Mouse (Mus musculus) hindbrain, embryonic 13.5 days (tissue): Measurements from ENCODE around the gene Gm29735. TPM values are rescaled to one million over a fixed set of nuclear protein-coding genes. Genes with fewer than 3 reads are reported as not detected.
"Not testable (repeated sequence)": the region's sequence is repeated elsewhere in the genome, so short reads cannot be mapped to it uniquely, and the experiment has no call there.

Experiments used
- ATAC-seq: fragments of 200-750 bp; cut with Nextera tagmentation; 2 replicates; pipeline ENCODE4 v1.8.0; 2017; ENCODE audit warnings: moderate TSS enrichment; ENCODE audit not compliant: low FRiP score
- H3K27ac ChIP-seq: fragments of 300-500 bp; sonication (generic); 2 replicates; pipeline ENCODE4 v1.5.1; 2015; ENCODE audit warnings: inconsistent platforms, mild to moderate bottlenecking, moderate library complexity
- H3K27me3 ChIP-seq: fragments of 300-500 bp; sonication (generic); 2 replicates; pipeline ENCODE4 v1.6.1; 2015; ENCODE audit warnings: mild to moderate bottlenecking, inconsistent platforms
- H3K36me3 ChIP-seq: fragments of 300-500 bp; sonication (generic); 2 replicates; pipeline ENCODE4 v1.6.1; 2015; ENCODE audit warnings: mild to moderate bottlenecking, inconsistent platforms
- H3K4me1 ChIP-seq: fragments of 300-500 bp; sonication (generic); replicated peaks from 2 replicates; pipeline ENCODE4 v1.6.1; 2015; ENCODE audit warnings: inconsistent platforms
- H3K4me2 ChIP-seq: fragments of 300-500 bp; sonication (generic); 2 replicates; pipeline ENCODE4 v1.6.1; 2015; ENCODE audit warnings: inconsistent platforms, mild to moderate bottlenecking, moderate library complexity
- H3K4me3 ChIP-seq: fragments of 300-500 bp; sonication (generic); 2 replicates; pipeline ENCODE4 v1.5.1; 2015; ENCODE audit warnings: mild to moderate bottlenecking, inconsistent platforms
- H3K9ac ChIP-seq: fragments of 300-500 bp; sonication (generic); 2 replicates; pipeline ENCODE4 v1.6.1; 2015; ENCODE audit warnings: mild to moderate bottlenecking, inconsistent platforms
- H3K9me3 ChIP-seq: fragments of 300-500 bp; sonication (generic); 2 replicates; pipeline ENCODE4 v1.6.1; 2016; ENCODE audit warnings: inconsistent platforms
- WGBS: fragments of 180-500 bp; shearing (Covaris S2); methylation state at CpG from one replicate; pipeline ENCODE4 v1.1.7; 2015; 5-methylcytosine and 5-hydroxymethylcytosine counted together
- polyA plus RNA-seq: library from polyadenylated mRNA; unstranded; fragments of >200 nt; fragmentation: Nextera tagmentation; extraction: Ambion mirVana; gene quantifications from 2 replicates; pipeline ENCODE4 v1.2.1, GENCODE M21; 2015

Gene Gm29735
- polyA plus RNA-seq, 1 experiment from 2014 or later = not detected

DNA sequence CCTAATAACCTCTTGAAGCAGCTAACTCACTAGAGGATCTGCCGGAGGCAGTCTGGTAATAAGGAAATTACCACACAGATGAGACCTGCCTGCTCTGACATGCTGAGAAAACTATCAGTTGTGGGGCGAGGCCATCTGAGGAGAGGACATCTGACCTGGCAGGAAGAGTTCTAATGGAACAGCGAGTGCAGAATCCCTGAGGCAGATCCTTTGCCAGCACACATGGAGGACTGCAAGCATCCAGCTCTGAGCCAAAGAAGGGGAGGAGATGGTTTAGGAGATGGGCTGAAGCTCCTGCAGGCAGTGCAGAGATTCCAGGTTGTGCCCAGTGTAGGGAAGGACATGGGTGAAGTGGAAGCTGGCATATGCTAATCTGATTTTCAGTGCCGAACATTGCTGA is 4.7 kb downstream of the Gm29735 start:
- Histone ChIP-seq H3K4me3 (no peak overlapping the region), H3K36me3 (no peaks in the 10 kb centered on the region), H3K4me2 (no peak overlapping the region), H3K4me1 (no peaks in the 10 kb centered on the region), H3K27ac (no peak overlapping the region), H3K9me3 (no peaks in the 10 kb centered on the region), H3K27me3 (no peaks in the 10 kb centered on the region), H3K9ac (no peak overlapping the region)
- WGBS = 82% methylated on average over 4 of the region's 4 CpGs
- no peak for ATAC-seq

GRCm38 (mm10) chr7:142148633-142149032 is 8.3 kb downstream of the Gm29735 start:
- Histone ChIP-seq H3K4me1 (no peaks in the 10 kb centered on the region), H3K27me3 (peaks cover 6% of the 10 kb centered on the region; the same call in 1 of the 2 replicates), H3K9me3 (no peaks in the 10 kb centered on the region), H3K4me3 (no peak overlapping the region), H3K9ac (no peak overlapping the region), H3K4me2 (no peak overlapping the region), H3K27ac (no peak overlapping the region), H3K36me3 (no peaks in the 10 kb centered on the region)
- no peak for ATAC-seq

GRCm38 (mm10) chr7:142146033-142146432 is 10.9 kb downstream of the Gm29735 start:
- Histone ChIP-seq H3K4me1 (no peaks in the 10 kb centered on the region), H3K27ac (no peak overlapping the region), H3K4me2 (no peak overlapping the region), H3K9me3 (no peaks in the 10 kb centered on the region), H3K36me3 (no peaks in the 10 kb centered on the region), H3K9ac (no peak overlapping the region), H3K27me3 (peaks cover 6% of the 10 kb centered on the region; the same call in 1 of the 2 replicates), H3K4me3 (no peak overlapping the region)
- WGBS = 10% methylated on average over 1 of the region's 1 CpGs
- ATAC-seq = no peak

GRCm38 (mm10) chr7:142145413-142145940 is 11.4 kb downstream of the Gm29735 start:
- Histone ChIP-seq H3K27me3 (peaks cover 6% of the 10 kb centered on the region; the same call in 1 of the 2 replicates), H3K4me2 (no peak overlapping the region), H3K4me3 (no peak overlapping the region), H3K4me1 (no peaks in the 10 kb centered on the region), H3K36me3 (no peaks in the 10 kb centered on the region), H3K9me3 (no peaks in the 10 kb centered on the region), H3K27ac (no peak overlapping the region), H3K9ac (no peak overlapping the region)
- no peak for ATAC-seq
- WGBS = 51% methylated on average over 3 of the region's 4 CpGs

GRCm38 (mm10) chr7:142144507-142144906 is 12.4 kb downstream of the Gm29735 start, which contains the start of gene Gm45337:
TSS of gene Gm45337 (minus strand) at chr7:142144607.
- Histone ChIP-seq H3K9ac (no peak within 1 kb of the TSS), H3K27ac (no peak within 1 kb of the TSS), H3K27me3 (peaks cover 6% of the 10 kb centered on the region; the same call in 1 of the 2 replicates), H3K4me2 (no peak within 1 kb of the TSS), H3K9me3 (no peaks in the 10 kb centered on the region), H3K4me1 (no peaks in the 10 kb centered on the region), H3K4me3 (no peak within 1 kb of the TSS), H3K36me3 (no peaks in the 10 kb centered on the region)
- 79% methylated on average over 1 of the region's 1 CpGs for WGBS
- no peak for ATAC-seq

- H3K9ac ChIP-seq, H3K4me2 ChIP-seq, H3K4me3 ChIP-seq, H3K9me3 ChIP-seq, ATAC-seq, H3K27ac ChIP-seq, H3K4me1 ChIP-seq, H3K27me3 ChIP-seq, H3K36me3 ChIP-seq: not testable (repeated sequence)
- 65% methylated on average over 1 of the region's 1 CpGs for WGBS
Measured at GRCm38 (mm10) chr7:142143506-142144010, 13.4 kb downstream of the Gm29735 start.

- H3K27ac ChIP-seq = no peak overlapping the region
- no peaks in the 10 kb centered on the region for H3K36me3 ChIP-seq
- no peak overlapping the region for H3K4me3 ChIP-seq
- no peaks in the 10 kb centered on the region for H3K4me1 ChIP-seq
- H3K27me3 ChIP-seq = peaks cover 6% of the 10 kb centered on the region; the same call in 1 of the 2 replicates
- 49% methylated on average over 1 of the region's 1 CpGs for whole genome bisulfite sequencing
- no peak overlapping the region for H3K4me2 ChIP-seq
- no peak for ATAC-seq
- H3K9ac ChIP-seq = no peak overlapping the region
- H3K9me3 ChIP-seq = no peaks in the 10 kb centered on the region
Measured at GRCm38 (mm10) chr7:142140696-142141095, 16.2 kb downstream of the Gm29735 start.

- H3K4me3 ChIP-seq, H3K9ac ChIP-seq, H3K9me3 ChIP-seq, H3K27me3 ChIP-seq, H3K4me2 ChIP-seq, ATAC-seq, H3K4me1 ChIP-seq, H3K27ac ChIP-seq, H3K36me3 ChIP-seq: not testable (repeated sequence)
- WGBS = 35% methylated on average over 2 of the region's 2 CpGs
Measured at GRCm38 (mm10) chr7:142135934-142136333, 21.0 kb downstream of the Gm29735 start, which contains the start of gene Gm39115. TSS of gene Gm39115 (minus strand) at chr7:142136034.

- 67% methylated on average over 4 of the region's 4 CpGs for WGBS
- no peaks in the 10 kb centered on the region for H3K4me1 ChIP-seq
Measured at GRCm38 (mm10) chr7:142134206-142134995, 22.5 kb downstream of the Gm29735 start.

DNA sequence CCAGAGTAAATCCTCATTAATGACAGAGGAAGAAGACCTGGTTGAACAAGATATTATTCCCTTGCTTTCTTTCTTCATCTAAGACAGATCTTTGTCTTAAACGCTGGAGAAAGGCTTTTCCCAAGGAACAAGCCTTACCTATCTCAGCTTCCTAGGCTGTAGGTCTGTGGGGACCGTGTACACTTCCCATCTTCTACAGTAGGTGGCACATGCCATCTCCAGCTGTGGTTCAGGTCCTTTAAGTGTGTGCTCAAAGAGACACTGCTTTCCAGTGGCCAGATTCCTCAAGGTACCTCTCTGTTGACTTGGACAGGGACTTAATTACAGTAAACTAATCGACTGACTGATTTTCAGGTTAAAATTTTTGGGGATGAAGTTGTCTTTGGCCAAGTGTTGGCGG is 28.1 kb downstream of the Gm29735 start:
- Histone ChIP-seq H3K4me2 (no peak overlapping the region), H3K27me3 (0 out of 2 replicates have a peak, but pooled peaks cover 6% of the 10 kb centered on the region), H3K27ac (no peak overlapping the region), H3K36me3 (no peaks in the 10 kb centered on the region), H3K9me3 (no peaks in the 10 kb centered on the region), H3K4me1 (no peaks in the 10 kb centered on the region), H3K9ac (no peak overlapping the region), H3K4me3 (no peak overlapping the region)
- WGBS = 68% methylated on average over 4 of the region's 4 CpGs
- ATAC-seq = no peak

More at GRCm38 (mm10) chr7:142134206-142134995, 22.5 kb downstream of the Gm29735 start:
- H3K4me2 ChIP-seq = no peak overlapping the region
- H3K9me3 ChIP-seq = no peaks in the 10 kb centered on the region
- H3K36me3 ChIP-seq = no peaks in the 10 kb centered on the region
- 0 out of 2 replicates have a peak, but pooled peaks cover 6% of the 10 kb centered on the region for H3K27me3 ChIP-seq
- H3K9ac ChIP-seq = no peak overlapping the region
- no peak for ATAC-seq
- H3K4me3 ChIP-seq = no peak overlapping the region
- H3K27ac ChIP-seq = no peak overlapping the region

- 100% methylated on average over 1 of the region's 1 CpGs for WGBS
- not testable (repeated sequence) for H3K27ac ChIP-seq, H3K4me1 ChIP-seq
Measured at GRCm38 (mm10) chr7:142120629-142121028, 36.3 kb downstream of the Gm29735 start, which contains the start of gene Gm45618. TSS of gene Gm45618 (minus strand) at chr7:142120729.

GRCm38 (mm10) chr7:142119632-142120031 is 37.3 kb downstream of the Gm29735 start:
- Histone ChIP-seq H3K27ac (no peak overlapping the region), H3K36me3 (no peaks in the 10 kb centered on the region), H3K9me3 (no peaks in the 10 kb centered on the region), H3K9ac (no peak overlapping the region), H3K4me1 (no peaks in the 10 kb centered on the region), H3K4me2 (no peak overlapping the region), H3K27me3 (no peaks in the 10 kb centered on the region), H3K4me3 (no peak overlapping the region)
- 17% methylated on average over 5 of the region's 5 CpGs for WGBS
- ATAC-seq = no peak

More at GRCm38 (mm10) chr7:142120629-142121028, 36.3 kb downstream of the Gm29735 start, which contains the start of gene Gm45618:
- H3K4me2 ChIP-seq, H3K27me3 ChIP-seq, ATAC-seq, H3K9ac ChIP-seq, H3K9me3 ChIP-seq, H3K36me3 ChIP-seq, H3K4me3 ChIP-seq: not testable (repeated sequence)
